Mouse (Mus musculus) midbrain, embryonic 14.5 days (tissue): ENCODE results near the gene Pdzk1ip1. TPM values are rescaled to one million over a fixed set of nuclear protein-coding genes. Genes with fewer than 3 reads are reported as not detected.
A peak's percentile ranks its signal among the peaks of the same experiment; 100 is the strongest.

ENCODE experiments used
- ATAC-seq: fragments of 200-750 bp; cut with Nextera tagmentation; 2 replicates; pipeline ENCODE4 v1.8.0; 2017; ENCODE audit warnings: moderate number of reproducible peaks, moderate library complexity; ENCODE audit not compliant: low FRiP score, low TSS enrichment
- DNase-seq: peaks from one replicate; pipeline ENCODE4 v3.0.0-alpha.2; 2015
- H3K27ac ChIP-seq: fragments of 300-500 bp; sonication (generic); replicated peaks from 2 replicates; pipeline ENCODE4 v1.5.1; 2014; ENCODE audit warnings: mild to moderate bottlenecking, low read depth, low read length, moderate library complexity
- H3K27me3 ChIP-seq: fragments of 300-500 bp; sonication (generic); 2 replicates; pipeline ENCODE4 v1.6.1; 2014; ENCODE audit warnings: low read length, control low read depth, mixed read lengths; ENCODE audit not compliant: control insufficient read depth, insufficient read depth
- H3K36me3 ChIP-seq: fragments of 300-500 bp; sonication (generic); 2 replicates; pipeline ENCODE4 v1.6.1; 2014; ENCODE audit warnings: low read length, control low read depth; ENCODE audit not compliant: control insufficient read depth, insufficient read depth
- H3K4me1 ChIP-seq: fragments of 300-500 bp; sonication (generic); 2 replicates; pipeline ENCODE4 v1.6.1; 2014; ENCODE audit warnings: mild to moderate bottlenecking, antibody characterized with exemption, low read length, control low read depth; ENCODE audit not compliant: control insufficient read depth, insufficient read depth
- H3K4me2 ChIP-seq: fragments of 300-500 bp; sonication (generic); 2 replicates; pipeline ENCODE4 v1.6.1; 2014; ENCODE audit warnings: mild to moderate bottlenecking, low read length, moderate library complexity
- H3K4me3 ChIP-seq: fragments of 300-500 bp; sonication (generic); replicated peaks from 2 replicates; pipeline ENCODE4 v1.5.1; 2014; ENCODE audit warnings: low read depth, low read length
- H3K9ac ChIP-seq: fragments of 300-500 bp; sonication (generic); replicated peaks from 2 replicates; pipeline ENCODE4 v1.6.1; 2014; ENCODE audit warnings: mild to moderate bottlenecking, low read length, moderate library complexity
- H3K9me3 ChIP-seq: fragments of 300-500 bp; sonication (generic); 2 replicates; pipeline ENCODE4 v1.6.1; 2016; ENCODE audit warnings: low read length, control low read depth, mixed read lengths; ENCODE audit not compliant: control insufficient read depth
- WGBS: fragments of 180-500 bp; shearing (Covaris S2); extraction: QIAGEN DNeasy Blood & Tissue Kit; methylation state at CpG from one replicate; pipeline ENCODE4 v1.1.7; 2014; 5-methylcytosine and 5-hydroxymethylcytosine counted together
- polyA plus RNA-seq: library from polyadenylated mRNA; unstranded; fragments of >200 nt; fragmentation: Nextera tagmentation; extraction: Ambion mirVana; gene quantifications from 2 replicates; pipeline ENCODE4 v1.2.1, GENCODE M21; 2014

The Pdzk1ip1 gene
- polyA plus RNA-seq, 1 experiment from 2014 or later: 4.5 TPM

DNA sequence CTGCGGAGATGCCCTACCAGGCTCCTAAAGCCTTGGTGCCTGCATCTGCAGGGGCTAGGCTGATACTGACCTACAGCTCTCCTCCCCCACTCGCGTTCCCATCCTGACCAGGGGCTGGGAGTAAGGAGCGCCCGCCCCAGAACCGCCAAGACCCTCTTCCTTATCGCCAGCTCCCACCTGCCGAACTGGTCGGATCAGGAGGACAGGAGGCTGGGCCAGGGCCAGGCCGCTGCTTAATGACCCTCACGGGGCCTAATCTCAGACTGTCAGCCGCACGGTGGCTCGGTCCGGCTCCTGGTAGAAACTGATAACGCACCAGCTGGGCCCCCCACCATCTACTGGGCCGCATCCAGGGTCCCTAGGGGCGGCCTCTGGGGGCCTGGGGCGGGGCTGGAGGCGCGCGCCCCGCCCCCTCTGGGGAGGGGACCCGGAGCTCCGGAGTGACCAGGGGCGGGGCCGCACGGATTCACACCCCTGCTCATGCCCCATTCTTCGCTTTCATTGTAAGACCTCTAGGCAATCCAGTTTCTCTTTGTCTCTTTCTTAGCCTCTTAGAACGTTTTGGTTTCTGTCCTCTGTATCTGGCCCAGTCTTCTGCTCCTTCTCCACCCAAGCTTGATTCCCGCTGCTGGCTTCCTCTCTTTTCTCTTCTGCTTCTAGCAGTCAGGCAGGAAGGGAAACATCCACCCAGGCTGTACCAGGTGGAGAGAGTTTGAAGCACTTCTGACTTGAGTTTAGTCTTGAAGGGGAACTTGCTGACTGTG is 7.3 kb downstream of the Pdzk1ip1 start:
- peak overlapping the region; percentile 76 for H3K4me2 ChIP-seq
- no peaks in the 10 kb centered on the region for H3K9me3 ChIP-seq
- peak; percentile 77 for ATAC-seq
- peaks cover 2% of the 10 kb centered on the region; the same call in 1 of the 2 replicates for H3K27me3 ChIP-seq
- peak overlapping the region; percentile 37 for H3K4me3 ChIP-seq
- H3K27ac ChIP-seq: peak overlapping the region; percentile 32; the same call in 1 of the 2 replicates
- peaks cover 11% of the 10 kb centered on the region; the same call in 1 of the 2 replicates for H3K4me1 ChIP-seq
- H3K9ac ChIP-seq: peak overlapping the region; percentile 52
- no peaks in the 10 kb centered on the region for H3K36me3 ChIP-seq
- peak; percentile 73 for DNase-seq
- WGBS: under 1% methylated on average over 31 of the region's 31 CpGs

GRCm38 (mm10) chr4:115096435-115097145 is 8.1 kb downstream of the Pdzk1ip1 start:
- Histone ChIP-seq H3K9ac (no peak overlapping the region; the same call in 1 of the 2 replicates), H3K4me2 (peak overlapping the region; percentile 76), H3K27me3 (peaks cover 2% of the 10 kb centered on the region; the same call in 1 of the 2 replicates), H3K9me3 (no peaks in the 10 kb centered on the region), H3K36me3 (no peaks in the 10 kb centered on the region), H3K27ac (0 out of 2 replicates have a peak overlapping the region, but pooled peaks have one; percentile 32), H3K4me3 (peak overlapping the region; percentile 9; the same call in 1 of the 2 replicates), H3K4me1 (peaks cover 11% of the 10 kb centered on the region; the same call in 1 of the 2 replicates)
- no peak for ATAC-seq
- no peak for DNase-seq
- WGBS: 18% methylated on average over 11 of the region's 11 CpGs

DNA sequence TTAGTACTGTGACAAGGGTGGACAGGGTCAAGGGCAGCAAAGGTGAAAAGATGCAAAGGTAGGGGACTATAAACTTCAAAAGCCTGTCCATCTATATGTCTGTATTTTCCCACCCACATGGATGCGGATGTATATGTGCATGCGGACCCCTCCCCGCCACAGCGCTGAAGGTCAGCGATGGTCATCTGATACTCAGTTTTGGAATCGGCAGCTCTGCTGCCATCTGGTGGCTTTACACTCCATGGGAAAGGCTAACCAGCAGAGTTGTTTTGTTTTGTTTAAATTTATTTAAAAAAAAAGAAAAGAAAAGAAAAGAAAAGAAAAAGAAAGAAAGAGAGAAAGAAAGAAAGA is 8.6 kb downstream of the Pdzk1ip1 start:
- H3K4me2 ChIP-seq: peak overlapping the region; percentile 49
- H3K9ac ChIP-seq: no peak overlapping the region; the same call in 1 of the 2 replicates
- no peaks in the 10 kb centered on the region for H3K36me3 ChIP-seq
- peak overlapping the region; percentile 9; the same call in 1 of the 2 replicates for H3K4me3 ChIP-seq
- H3K27me3 ChIP-seq: peaks cover 2% of the 10 kb centered on the region; the same call in 1 of the 2 replicates
- H3K9me3 ChIP-seq: no peaks in the 10 kb centered on the region
- no peak overlapping the region for H3K27ac ChIP-seq
- peaks cover 11% of the 10 kb centered on the region; the same call in 1 of the 2 replicates for H3K4me1 ChIP-seq
- ATAC-seq: no peak
- WGBS: under 1% methylated on average over 6 of the region's 6 CpGs
- DNase-seq: peak; percentile 79

GRCm38 (mm10) chr4:115101682-115102081 is 13.2 kb downstream of the Pdzk1ip1 start:
- DNase-seq (peak; percentile 89), ATAC-seq (peak; percentile 57)
- H3K9ac ChIP-seq: no peak overlapping the region
- 41% methylated on average over 6 of the region's 6 CpGs for WGBS
- no peak overlapping the region for H3K4me2 ChIP-seq
- no peak overlapping the region for H3K4me3 ChIP-seq
- no peaks in the 10 kb centered on the region for H3K27me3 ChIP-seq
- H3K27ac ChIP-seq: no peak overlapping the region
- H3K36me3 ChIP-seq: no peaks in the 10 kb centered on the region
- no peaks in the 10 kb centered on the region for H3K9me3 ChIP-seq
- peaks cover 4% of the 10 kb centered on the region; the same call in 1 of the 2 replicates for H3K4me1 ChIP-seq

DNA sequence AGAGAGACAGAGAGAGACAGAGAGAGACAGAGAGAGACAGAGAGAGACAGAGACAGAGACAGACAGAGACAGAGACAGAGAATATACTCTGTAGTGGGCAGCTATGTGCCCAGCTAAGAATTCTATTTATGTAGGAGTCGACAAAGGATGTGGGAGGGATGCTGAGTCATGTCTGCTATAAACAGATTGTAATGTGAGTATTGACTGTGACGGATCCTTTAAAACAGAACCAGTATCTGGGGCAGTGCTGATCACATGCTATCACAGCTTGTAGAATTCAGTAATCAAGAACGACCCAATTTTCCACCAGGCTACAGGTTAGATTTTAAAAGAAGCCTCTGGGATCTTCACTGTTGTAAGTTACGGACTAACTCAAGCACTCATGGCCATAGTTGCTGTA is 15.0 kb downstream of the Pdzk1ip1 start:
- 76% methylated on average over 4 of the region's 4 CpGs for WGBS
- H3K4me3 ChIP-seq: no peak overlapping the region

GRCm38 (mm10) chr4:115111167-115111566 is 22.7 kb downstream of the Pdzk1ip1 start:
- 72% methylated on average over 2 of the region's 2 CpGs for WGBS
- Histone ChIP-seq H3K4me1 (no peaks in the 10 kb centered on the region), H3K9me3 (no peaks in the 10 kb centered on the region), H3K27ac (no peak overlapping the region), H3K4me2 (no peak overlapping the region), H3K4me3 (no peak overlapping the region), H3K9ac (no peak overlapping the region), H3K36me3 (no peaks in the 10 kb centered on the region), H3K27me3 (no peaks in the 10 kb centered on the region)
- no peak for DNase-seq
- ATAC-seq: no peak

More for the DNA sequence above, 15.0 kb downstream of the Pdzk1ip1 start:
- H3K4me1 ChIP-seq: no peaks in the 10 kb centered on the region
- H3K9ac ChIP-seq: no peak overlapping the region
- H3K9me3 ChIP-seq: no peaks in the 10 kb centered on the region
- H3K27ac ChIP-seq: no peak overlapping the region
- no peak overlapping the region for H3K4me2 ChIP-seq
- DNase-seq (no peak), ATAC-seq (no peak)
- H3K27me3 ChIP-seq: no peaks in the 10 kb centered on the region
- H3K36me3 ChIP-seq: no peaks in the 10 kb centered on the region

- Histone ChIP-seq H3K27me3 (no peaks in the 10 kb centered on the region), H3K9ac (no peak overlapping the region), H3K9me3 (no peaks in the 10 kb centered on the region), H3K27ac (no peak overlapping the region), H3K4me3 (no peak overlapping the region), H3K4me1 (no peaks in the 10 kb centered on the region), H3K36me3 (no peaks in the 10 kb centered on the region), H3K4me2 (no peak overlapping the region)
- ATAC-seq (no peak), DNase-seq (no peak)
- 26% methylated on average over 5 of the region's 5 CpGs for WGBS
Observed at GRCm38 (mm10) chr4:115113266-115113665, 24.8 kb downstream of the Pdzk1ip1 start.

GRCm38 (mm10) chr4:115119642-115120041 is 31.1 kb downstream of the Pdzk1ip1 start:
- ATAC-seq: no peak
- H3K36me3 ChIP-seq: no peaks in the 10 kb centered on the region
- H3K9ac ChIP-seq: no peak overlapping the region
- H3K4me3 ChIP-seq: no peak overlapping the region
- H3K27me3 ChIP-seq: no peaks in the 10 kb centered on the region
- DNase-seq: no peak
- H3K9me3 ChIP-seq: no peaks in the 10 kb centered on the region
- H3K4me2 ChIP-seq: no peak overlapping the region
- H3K4me1 ChIP-seq: no peaks in the 10 kb centered on the region
- WGBS: 90% methylated on average over 3 of the region's 3 CpGs
- no peak overlapping the region for H3K27ac ChIP-seq
